Mouse (Mus musculus) small intestine, adult 2 months (tissue): ENCODE measurements around the gene Pex11b.

Experiments
- CTCF ChIP-seq: fragments of 200-500 bp; IDR thresholded peaks from 2 replicates; pipeline ENCODE4 v1.5.1; 2012; ENCODE audit warnings: low read depth, mild to moderate bottlenecking, control low read depth, inconsistent platforms, low read length, moderate library complexity, mixed read lengths; ENCODE audit not compliant: insufficient replicate concordance, insufficient read length; ENCODE audit errors: extremely low read depth
- POLR2A ChIP-seq: fragments of 200-500 bp; IDR thresholded peaks from 2 replicates; pipeline ENCODE4 v1.6.1; 2012; ENCODE audit warnings: low read depth, mild to moderate bottlenecking, control low read depth, inconsistent platforms, low read length, moderate library complexity

GRCm38 (mm10) chr3:96634928-96635879 is at the start of gene Pex11b, which contains the start of gene Gm42957:
- peak; percentile 24; the same call in 1 of the 2 replicates for TF ChIP-seq CTCF
- TF ChIP-seq POLR2A, result peak; percentile 49; the same call in 1 of the 2 replicates
